Mouse (Mus musculus) intestine, embryonic 14.5 days (tissue): ENCODE results near the gene Iscu. TPM values are rescaled to one million over a fixed set of nuclear protein-coding genes. Genes with fewer than 3 reads are reported as not detected.

ENCODE experiments used
- ATAC-seq: fragments of 200-750 bp; cut with Nextera tagmentation; replicated peaks from 2 replicates; pipeline ENCODE4 v1.8.0; 2017; ENCODE audit warnings: low read depth, moderate number of reproducible peaks, moderate TSS enrichment, moderate library complexity; ENCODE audit not compliant: low FRiP score, low TSS enrichment
- DNase-seq: peaks from one replicate; pipeline ENCODE4 v3.0.0-alpha.2; 2018; ENCODE audit warnings: low spot score
- H3K27ac ChIP-seq: fragments of 300-500 bp; sonication (generic); 2 replicates; pipeline ENCODE4 v1.5.1; 2014; ENCODE audit warnings: low read depth, mild to moderate bottlenecking, control low read depth
- H3K27me3 ChIP-seq: fragments of 300-500 bp; sonication (generic); replicated peaks from 2 replicates; pipeline ENCODE4 v1.6.1; 2014; ENCODE audit warnings: low read length, control low read depth; ENCODE audit not compliant: control insufficient read depth, insufficient read depth
- H3K36me3 ChIP-seq: fragments of 300-500 bp; sonication (generic); 2 replicates; pipeline ENCODE4 v1.6.1; 2014; ENCODE audit warnings: low read length, control low read depth; ENCODE audit not compliant: control insufficient read depth, insufficient read depth
- H3K4me1 ChIP-seq: fragments of 300-500 bp; sonication (generic); replicated peaks from 2 replicates; pipeline ENCODE4 v1.6.1; 2014; ENCODE audit warnings: low read length, control low read depth, mixed read lengths; ENCODE audit not compliant: control insufficient read depth, insufficient read depth
- H3K4me2 ChIP-seq: fragments of 300-500 bp; sonication (generic); 2 replicates; pipeline ENCODE4 v1.6.1; 2014; ENCODE audit warnings: low read length
- H3K4me3 ChIP-seq: fragments of 300-500 bp; sonication (generic); 2 replicates; pipeline ENCODE4 v1.5.1; 2014; ENCODE audit warnings: low read depth, low read length, control low read depth, mixed read lengths
- H3K9ac ChIP-seq: fragments of 300-500 bp; sonication (generic); 2 replicates; pipeline ENCODE4 v1.6.1; 2014; ENCODE audit warnings: mild to moderate bottlenecking, low read length
- H3K9me3 ChIP-seq: fragments of 300-500 bp; sonication (generic); 2 replicates; pipeline ENCODE4 v1.6.1; 2016; ENCODE audit warnings: low read length, control low read depth; ENCODE audit not compliant: control insufficient read depth
- WGBS: fragments of 180-500 bp; shearing (Covaris S2); extraction: QIAGEN DNeasy Blood & Tissue Kit; methylation state at CpG from one replicate; pipeline ENCODE4 v1.1.7; 2014; 5-methylcytosine and 5-hydroxymethylcytosine counted together
- polyA plus RNA-seq: library from polyadenylated mRNA; unstranded; fragments of >200 nt; fragmentation: Nextera tagmentation; extraction: Ambion mirVana; gene quantifications from 2 replicates; pipeline ENCODE4 v1.2.1, GENCODE M21; 2014

The Iscu gene
- polyA plus RNA-seq, 1 experiment from 2014 or later = 108 TPM

DNA sequence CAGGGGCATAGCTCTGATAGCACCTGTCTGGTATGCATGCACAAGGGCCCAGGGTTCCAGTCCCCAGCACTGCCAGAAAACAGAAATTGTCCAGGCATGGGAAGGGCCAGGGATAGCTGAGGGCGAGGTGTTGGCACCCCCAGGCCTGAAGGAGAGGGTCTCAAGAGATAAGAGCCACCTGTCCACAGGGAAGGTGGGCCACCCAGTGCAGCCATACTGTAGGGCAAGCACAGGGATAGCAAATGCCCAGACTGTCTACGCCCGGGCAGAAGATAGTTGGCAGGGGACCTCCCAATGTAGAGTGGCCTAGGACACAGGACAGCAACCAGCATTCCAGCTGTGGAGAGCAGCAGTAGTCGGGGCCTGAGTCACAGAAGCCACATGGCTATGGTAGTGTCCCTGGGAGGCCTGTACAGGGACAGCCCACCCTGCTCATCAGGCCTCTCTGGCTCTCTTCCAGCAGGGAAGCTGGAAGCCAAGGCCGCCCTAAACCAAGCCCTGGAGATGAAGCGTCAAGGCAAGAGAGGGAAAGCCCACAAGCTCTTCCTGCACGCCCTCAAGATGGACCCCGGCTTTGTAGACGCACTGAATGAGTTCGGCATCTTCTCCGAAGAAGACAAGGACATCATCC lies 34.8 kb upstream of the Iscu start:
- ATAC-seq (no peak), DNase-seq (no peak)
- H3K4me1 ChIP-seq = peaks cover 9% of the 10 kb centered on the region; the same call in 1 of the 2 replicates
- H3K36me3 ChIP-seq = peaks cover 51% of the 10 kb centered on the region
- H3K27me3 ChIP-seq = no peaks in the 10 kb centered on the region
- H3K4me2 ChIP-seq = no peak overlapping the region
- no peak overlapping the region for H3K4me3 ChIP-seq
- H3K27ac ChIP-seq = no peak overlapping the region
- no peak overlapping the region for H3K9ac ChIP-seq
- WGBS = 81% methylated on average over 11 of the region's 11 CpGs
- no peaks in the 10 kb centered on the region for H3K9me3 ChIP-seq

DNA sequence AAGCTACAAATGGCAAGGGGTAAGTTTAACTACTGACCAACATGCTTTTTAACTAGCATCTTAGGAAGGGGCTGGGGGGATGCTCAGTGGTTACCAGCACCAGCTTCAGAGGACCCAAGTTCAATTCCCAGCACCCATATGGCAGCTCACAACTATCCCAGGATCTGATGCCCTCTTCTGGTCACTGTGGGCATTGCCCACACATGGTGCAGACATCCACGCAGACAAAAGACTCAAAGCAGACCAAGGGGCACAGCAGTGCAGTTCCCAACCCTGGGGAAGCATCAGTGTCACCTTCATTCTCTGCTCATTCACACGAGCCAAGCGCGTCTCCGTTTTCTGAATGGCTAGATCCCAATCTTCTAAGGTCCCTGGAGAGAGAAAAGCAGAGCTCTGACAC lies 24.9 kb upstream of the Iscu start:
- Histone ChIP-seq H3K27ac (no peak overlapping the region), H3K9ac (no peak overlapping the region), H3K4me3 (no peak overlapping the region), H3K4me1 (no peaks in the 10 kb centered on the region), H3K27me3 (no peaks in the 10 kb centered on the region), H3K9me3 (no peaks in the 10 kb centered on the region), H3K36me3 (peaks cover 100% of the 10 kb centered on the region), H3K4me2 (no peak overlapping the region)
- WGBS = 96% methylated on average over 5 of the region's 5 CpGs
- DNase-seq = no peak
- no peak for ATAC-seq

DNA sequence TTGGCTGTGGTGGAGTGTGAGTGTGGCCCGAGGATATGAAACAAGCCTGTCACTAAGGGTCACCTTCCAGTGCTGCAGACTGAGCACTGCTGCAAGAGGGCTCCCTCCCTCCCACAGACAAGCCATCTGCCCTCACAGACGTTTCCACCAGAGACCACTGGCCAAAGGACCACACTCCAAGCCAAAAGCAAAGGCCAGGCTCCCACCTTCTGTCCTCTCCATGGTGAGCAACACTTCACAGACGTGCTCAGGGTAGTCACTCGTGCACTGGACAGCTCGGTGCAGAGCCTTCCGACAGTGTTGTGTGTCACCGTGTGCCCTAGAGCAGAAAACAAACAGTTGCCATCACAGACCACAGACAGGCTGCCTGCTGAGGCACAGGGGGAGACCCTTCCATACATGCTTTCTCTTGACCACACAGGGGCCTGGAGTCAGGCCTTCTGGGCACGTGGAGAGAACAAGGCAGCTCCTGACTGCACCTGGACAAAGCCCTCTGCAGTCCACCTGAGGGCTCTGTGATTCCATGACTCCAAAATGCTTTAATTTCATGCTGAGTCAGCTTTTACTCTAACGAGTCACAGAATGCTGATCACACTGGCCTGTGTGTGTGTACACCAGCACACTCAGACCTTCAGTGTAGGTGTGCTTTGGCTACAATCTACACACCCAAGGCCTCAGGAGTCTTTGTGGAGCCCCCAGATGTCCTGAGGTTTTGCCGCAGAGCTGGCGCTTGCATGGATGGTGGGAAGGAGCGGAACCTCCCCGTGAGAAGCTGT lies 23.8 kb upstream of the Iscu start:
- H3K4me2 ChIP-seq = no peak overlapping the region

DNA sequence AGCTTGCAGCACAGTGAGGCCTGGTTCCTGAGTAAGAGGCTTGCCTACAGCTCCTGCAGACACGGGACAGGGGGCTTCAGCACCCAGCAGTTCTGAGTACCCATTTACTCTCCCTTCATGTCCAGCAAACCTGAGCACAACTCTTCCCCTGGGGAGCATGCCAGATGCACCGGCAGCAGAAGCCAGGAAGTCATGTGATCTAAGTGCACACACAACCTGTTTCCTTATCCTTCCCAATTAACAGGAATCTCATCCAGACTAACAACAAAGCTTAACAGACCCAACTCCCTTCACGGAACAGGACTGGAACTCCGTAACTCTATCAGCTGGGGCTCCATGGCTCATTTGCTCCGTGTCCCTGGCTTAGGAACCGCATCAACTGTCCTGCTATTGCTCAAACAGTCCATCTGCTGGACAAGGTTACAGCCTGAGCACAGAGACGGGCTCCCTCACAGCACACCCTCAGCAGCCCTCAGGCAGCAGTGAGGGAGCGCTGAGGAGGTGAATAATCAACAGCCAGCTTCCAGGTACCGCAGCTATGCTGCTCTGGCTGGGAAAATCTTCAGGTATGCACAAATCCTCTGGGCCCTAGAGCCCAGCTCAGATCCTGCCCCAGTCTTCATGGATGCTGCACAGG lies 20.9 kb upstream of the Iscu start:
- 89% methylated on average over 9 of the region's 9 CpGs for WGBS
- H3K9ac ChIP-seq = no peak overlapping the region
- no peak for ATAC-seq

More for the DNA sequence above, 23.8 kb upstream of the Iscu start:
- Histone ChIP-seq H3K4me1 (no peaks in the 10 kb centered on the region), H3K36me3 (peaks cover 100% of the 10 kb centered on the region), H3K4me3 (no peak overlapping the region), H3K9ac (no peak overlapping the region), H3K27me3 (no peaks in the 10 kb centered on the region), H3K27ac (no peak overlapping the region), H3K9me3 (no peaks in the 10 kb centered on the region)
- ATAC-seq (no peak), DNase-seq (no peak)
- WGBS = 95% methylated on average over 13 of the region's 13 CpGs

DNA sequence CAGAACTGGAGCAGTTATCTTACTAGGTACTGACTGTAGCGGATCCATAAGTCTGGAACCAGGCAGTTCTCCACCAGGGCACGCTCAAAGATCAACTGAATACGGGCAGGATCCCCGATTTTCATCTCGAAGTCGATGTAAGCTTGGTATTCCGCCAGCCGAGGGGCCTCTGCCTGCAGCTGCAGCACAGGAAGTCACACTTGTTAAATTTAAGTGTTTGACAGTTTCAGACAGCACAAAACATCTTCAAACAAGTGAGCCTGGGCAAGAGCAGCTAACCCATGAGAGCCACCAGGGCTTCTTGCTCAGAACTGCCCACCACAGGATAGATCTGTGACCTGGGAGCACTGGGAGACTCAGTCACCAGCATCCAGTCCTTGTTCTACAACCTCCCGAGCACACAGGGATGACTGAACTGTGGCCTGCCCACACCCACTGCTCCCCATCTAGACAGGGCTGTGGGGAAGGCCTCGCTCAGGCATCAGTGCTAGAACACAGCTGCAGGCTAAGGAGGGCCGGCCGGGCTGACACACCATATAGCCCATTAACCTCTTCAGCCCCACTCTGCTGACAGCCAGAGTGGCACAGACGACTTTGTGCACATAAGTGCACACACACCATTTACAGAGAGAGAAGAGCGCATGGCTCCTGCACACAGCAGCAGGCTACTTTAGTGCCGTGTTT lies 17.1 kb upstream of the Iscu start:
- 87% methylated on average over 15 of the region's 15 CpGs for WGBS
- DNase-seq = no peak
- Histone ChIP-seq H3K4me3 (no peak overlapping the region), H3K9me3 (no peaks in the 10 kb centered on the region), H3K27ac (no peak overlapping the region), H3K27me3 (no peaks in the 10 kb centered on the region), H3K4me1 (no peaks in the 10 kb centered on the region), H3K9ac (no peak overlapping the region), H3K4me2 (no peak overlapping the region), H3K36me3 (peaks cover 100% of the 10 kb centered on the region)
- no peak for ATAC-seq

More for the DNA sequence above, 20.9 kb upstream of the Iscu start:
- Histone ChIP-seq H3K4me2 (no peak overlapping the region), H3K27ac (no peak overlapping the region), H3K27me3 (no peaks in the 10 kb centered on the region), H3K4me3 (no peak overlapping the region), H3K9me3 (no peaks in the 10 kb centered on the region), H3K36me3 (peaks cover 100% of the 10 kb centered on the region), H3K4me1 (no peaks in the 10 kb centered on the region)
- DNase-seq = no peak

DNA sequence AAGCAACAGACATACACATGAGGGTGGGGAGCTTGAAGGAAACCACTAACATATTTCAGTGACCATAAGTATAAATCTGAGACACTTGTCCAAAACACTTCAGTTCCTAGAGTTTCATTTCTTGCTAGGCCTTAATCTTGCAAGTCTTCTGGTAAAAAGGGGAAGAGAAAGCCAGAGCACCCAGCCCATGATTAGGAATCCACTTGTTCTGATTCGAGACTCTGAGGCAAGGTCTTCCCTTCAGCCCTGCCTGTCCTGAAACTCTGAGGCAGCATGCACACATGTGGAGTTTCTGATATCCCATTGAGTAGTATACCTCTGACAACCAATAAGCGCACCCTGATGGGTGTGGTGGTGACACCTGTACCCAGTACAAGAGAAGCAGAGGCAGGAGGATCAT lies 11.0 kb upstream of the Iscu start:
- Histone ChIP-seq H3K9me3 (no peaks in the 10 kb centered on the region), H3K4me1 (no peaks in the 10 kb centered on the region), H3K4me3 (no peak overlapping the region), H3K4me2 (no peak overlapping the region), H3K27ac (no peak overlapping the region), H3K36me3 (peaks cover 86% of the 10 kb centered on the region), H3K27me3 (no peaks in the 10 kb centered on the region), H3K9ac (no peak overlapping the region)
- no peak for ATAC-seq
- WGBS = 93% methylated on average over 2 of the region's 2 CpGs
- no peak for DNase-seq

DNA sequence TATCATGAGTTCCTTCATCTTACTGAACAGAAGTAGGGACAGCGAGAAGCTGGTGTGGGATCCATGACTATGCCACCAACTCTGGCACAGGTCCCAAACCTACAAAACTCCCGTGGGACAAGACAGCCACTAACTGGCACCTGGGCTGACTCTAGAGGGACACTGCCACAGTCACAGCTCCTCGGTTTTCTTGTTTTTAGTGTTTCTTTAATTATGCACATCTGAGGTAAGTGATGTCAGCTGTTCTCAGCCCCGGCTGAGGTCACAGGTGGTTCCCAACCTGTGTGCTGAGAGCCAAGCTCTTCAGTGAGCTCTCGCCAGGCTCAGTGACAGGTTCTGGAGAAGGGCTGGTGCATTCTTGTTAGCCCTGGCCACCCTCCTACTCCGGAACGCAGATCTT lies 8.1 kb upstream of the Iscu start:
- Histone ChIP-seq H3K9me3 (no peaks in the 10 kb centered on the region), H3K4me1 (no peaks in the 10 kb centered on the region), H3K4me2 (no peak overlapping the region), H3K36me3 (peaks cover 84% of the 10 kb centered on the region), H3K27ac (no peak overlapping the region), H3K4me3 (no peak overlapping the region), H3K9ac (no peak overlapping the region), H3K27me3 (no peaks in the 10 kb centered on the region)
- ATAC-seq (no peak), DNase-seq (no peak)
- WGBS = 92% methylated on average over 7 of the region's 7 CpGs

DNA sequence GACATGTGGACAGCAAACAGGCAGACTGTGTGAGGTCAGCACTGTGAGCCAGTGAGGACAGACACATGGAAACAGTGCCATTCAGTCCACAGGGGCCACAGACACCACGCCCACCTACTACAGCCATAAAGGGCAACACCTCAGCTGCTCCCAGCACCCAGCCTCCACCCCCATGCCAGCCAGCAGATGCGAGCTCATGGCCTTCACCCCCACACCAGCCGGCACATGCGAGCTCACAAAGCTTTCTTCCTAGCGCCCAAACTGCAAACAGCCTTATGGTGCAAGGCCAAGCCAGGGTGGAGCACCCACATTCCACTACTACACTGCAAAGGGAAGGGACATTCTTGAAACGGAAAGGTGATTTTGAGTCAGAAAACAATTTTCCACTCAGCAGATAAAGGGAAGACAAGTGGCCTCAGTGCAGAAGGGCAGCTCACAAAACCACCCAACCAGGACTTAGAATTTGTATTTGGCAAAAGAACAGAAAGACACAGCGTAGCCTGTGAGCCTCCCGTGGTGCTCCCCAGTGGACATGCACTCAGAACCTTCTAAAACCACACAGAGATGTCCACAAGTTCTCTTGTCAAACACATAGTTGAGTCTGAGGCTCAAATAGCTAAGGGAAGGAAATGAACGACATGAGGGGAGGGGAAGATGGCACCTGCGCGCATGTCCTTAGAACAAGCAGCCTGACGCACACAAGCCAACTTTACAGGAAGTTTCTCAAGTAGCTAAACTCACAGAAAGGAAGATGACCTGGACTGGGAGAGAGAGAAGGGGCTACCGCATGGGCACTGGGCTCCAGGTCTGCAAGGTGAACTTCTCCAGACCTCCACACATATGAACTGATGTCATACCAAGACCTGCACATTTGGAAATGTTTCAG lies 6.7 kb upstream of the Iscu start:
- Histone ChIP-seq H3K27me3 (no peaks in the 10 kb centered on the region), H3K9ac (no peak overlapping the region), H3K4me3 (no peak overlapping the region), H3K4me2 (no peak overlapping the region), H3K36me3 (peaks cover 70% of the 10 kb centered on the region), H3K9me3 (no peaks in the 10 kb centered on the region), H3K27ac (no peak overlapping the region), H3K4me1 (peaks cover 6% of the 10 kb centered on the region)
- ATAC-seq (no peak), DNase-seq (no peak)
- 82% methylated on average over 13 of the region's 13 CpGs for whole genome bisulfite sequencing
